Mouse (Mus musculus) neural tube, embryonic 15.5 days (tissue): ENCODE data around the gene Pacsin1. TPM values are rescaled to one million over a fixed set of nuclear protein-coding genes. Genes with fewer than 3 reads are reported as not detected.

Experiments used
- ATAC-seq: fragments of 200-750 bp; cut with Nextera tagmentation; 2 replicates; pipeline ENCODE4 v1.8.0; 2017; ENCODE audit warnings: mild to moderate bottlenecking, moderate TSS enrichment, moderate library complexity; ENCODE audit not compliant: low FRiP score
- H3K27ac ChIP-seq: fragments of 300-500 bp; sonication (generic); replicated peaks from 2 replicates; pipeline ENCODE4 v1.5.1; 2015; ENCODE audit warnings: mild to moderate bottlenecking, inconsistent platforms
- H3K27me3 ChIP-seq: fragments of 300-500 bp; sonication (generic); replicated peaks from 2 replicates; pipeline ENCODE4 v1.6.1; 2015; ENCODE audit warnings: inconsistent platforms
- H3K36me3 ChIP-seq: fragments of 300-500 bp; sonication (generic); 2 replicates; pipeline ENCODE4 v1.6.1; 2015; ENCODE audit warnings: inconsistent platforms
- H3K4me1 ChIP-seq: fragments of 300-500 bp; sonication (generic); 2 replicates; pipeline ENCODE4 v1.6.1; 2015; ENCODE audit warnings: inconsistent platforms
- H3K4me2 ChIP-seq: fragments of 300-500 bp; sonication (generic); 2 replicates; pipeline ENCODE4 v1.6.1; 2015; ENCODE audit warnings: inconsistent platforms, mild to moderate bottlenecking, moderate library complexity
- H3K4me3 ChIP-seq: fragments of 300-500 bp; sonication (generic); replicated peaks from 2 replicates; pipeline ENCODE4 v1.5.1; 2015; ENCODE audit warnings: mild to moderate bottlenecking, inconsistent platforms
- H3K9ac ChIP-seq: fragments of 300-500 bp; sonication (generic); replicated peaks from 2 replicates; pipeline ENCODE4 v1.6.1; 2015; ENCODE audit warnings: mild to moderate bottlenecking, inconsistent platforms
- H3K9me3 ChIP-seq: fragments of 300-500 bp; sonication (generic); replicated peaks from 2 replicates; pipeline ENCODE4 v1.6.1; 2016; ENCODE audit warnings: inconsistent platforms
- WGBS: fragments of 180-500 bp; shearing (Covaris S2); methylation state at CpG from one replicate; pipeline ENCODE4 v1.1.7; 2015; ENCODE audit warnings: mixed read lengths; 5-methylcytosine and 5-hydroxymethylcytosine counted together
- polyA plus RNA-seq: library from polyadenylated mRNA; unstranded; fragments of >200 nt; fragmentation: Nextera tagmentation; extraction: Ambion mirVana; gene quantifications from 2 replicates; pipeline ENCODE4 v1.2.1, GENCODE M21; 2015

The Pacsin1 gene
- polyA plus RNA-seq, 1 experiment from 2014 or later, result 66.7 TPM

DNA sequence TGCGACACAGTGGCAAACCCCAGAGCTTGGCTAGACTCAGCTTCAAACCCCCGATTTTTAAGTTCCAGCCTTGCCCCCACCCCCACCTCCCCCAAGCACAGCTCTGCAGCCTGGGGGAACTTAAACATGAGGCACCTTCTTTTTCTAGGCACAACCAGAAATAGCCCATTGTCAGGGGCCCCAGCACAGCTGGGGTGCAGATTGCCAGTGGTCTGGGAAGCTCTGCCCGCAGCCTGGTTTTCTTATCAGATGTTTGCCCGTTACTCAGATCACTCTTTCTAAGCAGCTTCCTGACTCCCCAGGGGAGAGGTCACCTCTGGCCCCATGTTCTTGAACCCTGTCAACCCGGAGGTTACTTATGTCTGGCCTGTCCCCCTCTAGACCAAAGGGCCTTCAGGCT, 1.1 kb downstream of the Pacsin1 start:
- Histone ChIP-seq H3K9me3 (no peaks in the 10 kb centered on the region), H3K27me3 (no peaks in the 10 kb centered on the region), H3K9ac (peak overlapping the region; percentile 81), H3K4me1 (peaks cover 29% of the 10 kb centered on the region), H3K27ac (peak overlapping the region; percentile 77), H3K4me2 (peak overlapping the region; percentile 73), H3K4me3 (peak overlapping the region; percentile 69), H3K36me3 (no peaks in the 10 kb centered on the region)
- no peak for ATAC-seq
- WGBS, result 23% methylated on average over 5 of the region's 5 CpGs

DNA sequence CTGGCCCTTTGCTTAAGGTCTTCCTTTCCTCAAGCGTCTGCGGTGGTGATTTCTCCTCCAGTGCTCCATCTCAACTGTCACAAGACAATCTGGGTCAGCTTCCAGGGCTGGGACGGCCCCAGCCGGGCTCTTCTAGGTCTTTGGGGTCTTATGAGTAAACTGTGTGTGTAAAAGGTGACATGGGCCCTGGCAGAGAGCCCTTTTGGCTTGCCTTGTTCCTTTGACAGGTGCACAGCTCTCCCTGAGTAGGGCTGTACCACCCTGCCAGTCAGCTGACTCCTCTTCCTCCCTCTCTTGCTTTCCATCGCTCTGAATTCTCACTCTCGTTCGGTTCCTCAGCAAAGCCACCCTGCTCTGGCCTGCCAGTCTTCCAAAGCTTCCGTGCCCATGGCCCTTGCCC, 1.8 kb downstream of the Pacsin1 start:
- 73% methylated on average over 8 of the region's 8 CpGs for WGBS
- H3K27me3 ChIP-seq, result no peaks in the 10 kb centered on the region
- H3K4me1 ChIP-seq, result peaks cover 29% of the 10 kb centered on the region
- H3K27ac ChIP-seq, result no peak overlapping the region
- no peaks in the 10 kb centered on the region for H3K36me3 ChIP-seq
- H3K4me2 ChIP-seq, result peak overlapping the region; percentile 73
- H3K4me3 ChIP-seq, result no peak overlapping the region
- H3K9ac ChIP-seq, result no peak overlapping the region
- ATAC-seq, result no peak
- H3K9me3 ChIP-seq, result no peaks in the 10 kb centered on the region

DNA sequence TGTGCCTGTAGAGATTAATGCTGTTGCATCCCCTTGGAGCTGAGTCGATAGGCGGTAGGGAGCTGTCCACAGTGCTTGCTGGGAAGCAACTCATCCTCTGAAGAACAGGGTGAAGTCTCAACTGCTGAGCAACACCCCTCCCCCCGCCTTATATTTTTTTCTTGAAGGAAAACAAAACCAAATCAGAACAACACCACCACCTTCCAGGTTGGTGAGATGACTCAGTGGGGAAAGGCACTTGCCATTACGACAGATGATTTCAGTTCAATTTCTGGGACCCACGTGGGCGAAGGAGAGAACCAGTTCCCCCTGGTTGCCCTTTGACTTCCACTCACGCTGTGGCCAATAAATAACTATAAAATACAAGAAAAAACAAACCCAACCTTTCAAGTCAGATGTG, 3.5 kb downstream of the Pacsin1 start:
- Histone ChIP-seq H3K36me3 (no peaks in the 10 kb centered on the region), H3K9ac (no peak overlapping the region), H3K4me1 (peaks cover 29% of the 10 kb centered on the region), H3K9me3 (no peaks in the 10 kb centered on the region), H3K4me3 (no peak overlapping the region), H3K4me2 (no peak overlapping the region), H3K27ac (no peak overlapping the region), H3K27me3 (no peaks in the 10 kb centered on the region)
- WGBS, result 80% methylated on average over 7 of the region's 7 CpGs
- ATAC-seq, result no peak

DNA sequence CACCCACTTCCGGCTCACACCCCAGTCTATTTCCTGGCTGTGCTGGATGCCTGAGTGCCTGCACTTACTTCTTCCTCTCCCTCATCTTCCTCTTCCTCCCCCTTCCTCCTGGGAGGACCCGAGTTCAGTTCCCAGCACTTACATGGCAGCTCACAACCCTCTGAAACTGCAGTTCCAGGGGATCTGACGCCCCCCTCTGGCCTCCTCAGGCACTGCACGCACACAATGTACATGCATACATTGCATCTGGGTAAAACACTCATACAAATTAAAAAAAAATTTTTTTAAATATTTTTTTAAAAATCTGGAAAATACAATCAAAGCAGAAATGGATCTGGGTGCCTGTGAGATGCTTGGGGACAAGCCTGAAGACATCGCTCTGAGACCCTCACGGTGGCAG, 16.4 kb downstream of the Pacsin1 start:
- 83% methylated on average over 6 of the region's 6 CpGs for WGBS
- Histone ChIP-seq H3K27ac (no peak overlapping the region), H3K4me2 (no peak overlapping the region), H3K36me3 (no peaks in the 10 kb centered on the region), H3K27me3 (no peaks in the 10 kb centered on the region), H3K9me3 (no peaks in the 10 kb centered on the region), H3K4me3 (no peak overlapping the region), H3K4me1 (no peaks in the 10 kb centered on the region), H3K9ac (no peak overlapping the region)
- ATAC-seq, result no peak

DNA sequence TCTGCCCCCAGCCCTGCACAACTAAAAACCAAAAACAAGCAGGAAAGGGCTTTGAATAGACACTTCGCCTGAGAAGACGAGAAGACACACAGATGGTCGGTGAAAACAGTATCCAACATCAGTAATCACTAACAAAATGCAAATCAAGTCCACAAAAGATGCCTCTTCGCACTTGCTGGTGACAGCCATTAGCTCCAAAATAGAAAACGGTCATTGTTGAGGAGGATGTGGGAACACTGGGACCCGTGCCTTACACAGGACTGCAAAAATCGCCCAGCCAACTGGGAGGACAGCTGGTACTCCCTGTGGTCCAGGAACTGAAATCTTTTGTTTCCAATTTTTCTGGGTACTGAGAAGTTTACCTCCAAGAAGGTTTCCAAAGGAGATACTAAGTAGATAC, 18.6 kb downstream of the Pacsin1 start:
- 40% methylated on average over 7 of the region's 7 CpGs for WGBS
- ATAC-seq, result no peak
- no peak overlapping the region for H3K9ac ChIP-seq

DNA sequence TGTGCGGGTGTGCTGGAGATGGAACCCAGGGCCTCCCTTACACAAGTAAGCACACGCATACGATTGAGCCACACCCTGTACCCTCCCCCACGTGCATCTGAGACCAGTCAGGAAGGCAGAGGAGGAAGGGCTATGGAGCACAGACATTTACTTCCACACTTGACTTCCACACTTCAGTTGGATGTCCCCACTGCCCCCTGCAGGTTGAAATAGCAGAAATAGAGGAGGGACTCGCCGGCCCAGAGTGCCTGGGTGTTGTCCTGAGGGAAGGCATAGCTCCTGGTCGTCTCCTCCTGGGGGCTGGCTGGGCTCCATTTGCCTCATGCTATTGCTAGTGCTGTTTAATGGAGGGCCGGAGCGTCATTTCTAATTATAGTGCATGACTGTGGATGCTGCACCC, 20.1 kb downstream of the Pacsin1 start:
- H3K4me2 ChIP-seq, result no peak overlapping the region
- no peaks in the 10 kb centered on the region for H3K27me3 ChIP-seq
- H3K4me1 ChIP-seq, result peaks cover 16% of the 10 kb centered on the region
- H3K27ac ChIP-seq, result no peak overlapping the region
- no peak overlapping the region for H3K4me3 ChIP-seq
- WGBS, result 56% methylated on average over 9 of the region's 9 CpGs
- no peaks in the 10 kb centered on the region for H3K9me3 ChIP-seq
- no peak for ATAC-seq
- no peak overlapping the region for H3K9ac ChIP-seq
- H3K36me3 ChIP-seq, result no peaks in the 10 kb centered on the region

More for the DNA sequence above, 18.6 kb downstream of the Pacsin1 start:
- Histone ChIP-seq H3K4me1 (peaks cover 5% of the 10 kb centered on the region), H3K4me2 (no peak overlapping the region), H3K9me3 (no peaks in the 10 kb centered on the region), H3K4me3 (no peak overlapping the region), H3K27me3 (no peaks in the 10 kb centered on the region), H3K27ac (no peak overlapping the region), H3K36me3 (no peaks in the 10 kb centered on the region)

DNA sequence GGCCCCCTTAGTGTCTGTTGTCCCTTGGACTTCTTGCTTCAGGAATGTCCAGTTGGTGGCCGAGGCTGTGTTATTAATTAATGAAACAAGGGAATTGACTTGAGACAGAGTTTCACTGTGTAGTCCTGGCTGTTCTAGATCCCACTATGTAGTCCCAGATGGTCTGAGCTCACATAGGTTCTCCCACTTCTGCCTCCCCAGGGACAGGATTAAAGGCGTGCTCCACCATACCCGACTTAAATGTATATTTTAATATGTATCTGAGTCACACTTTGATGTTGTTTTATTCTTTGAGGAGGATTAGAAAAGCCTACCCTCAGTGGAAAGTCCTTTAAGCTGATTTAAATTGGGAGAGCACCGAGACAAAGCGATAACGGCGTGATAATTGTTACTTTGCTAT, 21.0 kb downstream of the Pacsin1 start:
- ATAC-seq, result no peak
- 73% methylated on average over 7 of the region's 7 CpGs for WGBS
- Histone ChIP-seq H3K36me3 (no peaks in the 10 kb centered on the region), H3K4me2 (no peak overlapping the region), H3K9ac (no peak overlapping the region), H3K9me3 (no peaks in the 10 kb centered on the region), H3K4me1 (peaks cover 16% of the 10 kb centered on the region), H3K27ac (no peak overlapping the region), H3K4me3 (no peak overlapping the region), H3K27me3 (no peaks in the 10 kb centered on the region)

DNA sequence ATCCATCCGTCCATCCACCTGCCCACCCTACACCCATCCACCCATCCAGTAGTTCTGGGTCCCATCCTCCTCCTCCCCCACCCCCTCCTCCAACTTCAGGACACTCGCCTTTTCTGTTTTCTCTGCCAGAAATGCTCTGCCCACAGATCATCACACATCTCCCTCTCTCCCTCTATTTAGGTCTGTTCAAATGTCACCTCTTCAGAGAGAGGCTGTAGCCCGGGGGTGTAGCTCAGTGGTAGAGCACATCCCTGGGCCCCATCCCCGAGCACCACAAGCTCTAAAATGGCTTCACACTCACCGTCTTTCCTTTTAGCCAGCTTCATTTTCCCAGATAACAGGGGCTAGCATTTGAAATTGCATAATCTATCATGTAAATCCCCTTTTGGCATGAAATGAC, 22.4 kb downstream of the Pacsin1 start:
- no peak overlapping the region for H3K4me2 ChIP-seq
- ATAC-seq, result no peak
- WGBS, result 86% methylated on average over 5 of the region's 5 CpGs
- H3K36me3 ChIP-seq, result no peaks in the 10 kb centered on the region
- H3K4me3 ChIP-seq, result no peak overlapping the region
- peaks cover 16% of the 10 kb centered on the region for H3K4me1 ChIP-seq
- peak overlapping the region; percentile 75; the same call in 1 of the 2 replicates for H3K27ac ChIP-seq
- H3K27me3 ChIP-seq, result no peaks in the 10 kb centered on the region
- H3K9me3 ChIP-seq, result no peaks in the 10 kb centered on the region
- H3K9ac ChIP-seq, result no peak overlapping the region

DNA sequence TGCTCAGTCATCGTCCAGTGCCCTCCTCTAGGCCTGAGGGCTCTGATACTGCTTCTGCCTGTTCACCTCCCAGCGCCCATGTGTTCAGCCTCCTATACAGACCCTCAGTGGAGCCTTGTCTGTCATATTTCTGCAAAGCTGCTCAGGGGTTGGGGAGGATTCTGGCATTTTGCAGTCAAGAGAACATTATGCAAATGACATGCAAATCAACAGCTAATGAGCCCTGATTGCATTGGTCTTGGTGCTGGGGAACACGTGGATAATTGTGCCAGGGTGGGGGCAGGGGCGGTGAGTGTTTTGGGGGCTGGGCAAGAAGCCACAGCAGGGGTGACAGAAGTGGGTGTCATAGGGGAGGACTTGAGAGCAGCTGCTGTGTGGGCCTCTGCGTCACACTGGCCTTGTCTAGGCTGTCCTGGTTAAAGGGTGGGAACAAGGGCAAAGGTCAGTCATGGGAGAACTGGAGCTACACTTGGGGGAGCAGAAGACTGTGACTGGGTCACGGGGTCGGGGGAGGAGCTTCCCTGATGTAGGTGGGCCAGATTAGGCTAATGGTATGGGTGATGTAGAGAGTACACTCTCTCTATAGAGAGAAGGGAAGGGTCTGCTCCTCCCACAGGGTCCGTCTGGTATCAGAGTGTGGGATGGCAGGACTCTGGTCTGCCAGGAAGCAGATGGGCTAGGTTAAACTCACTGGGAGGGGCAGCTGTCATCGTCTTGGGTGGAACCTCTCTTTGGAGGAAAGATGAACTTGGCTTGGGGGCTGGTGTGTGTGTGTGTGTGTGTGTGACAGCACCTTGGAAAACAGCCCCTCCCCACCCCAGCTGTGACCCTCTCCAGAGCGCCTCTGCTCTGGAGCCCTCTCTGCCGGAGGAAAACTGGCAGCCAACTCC, 23.9 kb downstream of the Pacsin1 start:
- H3K9ac ChIP-seq, result peak overlapping the region; percentile 2; the same call in 1 of the 2 replicates
- peaks cover 16% of the 10 kb centered on the region for H3K4me1 ChIP-seq
- no peak overlapping the region for H3K4me3 ChIP-seq
- WGBS, result 23% methylated on average over 11 of the region's 11 CpGs
- no peaks in the 10 kb centered on the region for H3K27me3 ChIP-seq
- no peaks in the 10 kb centered on the region for H3K9me3 ChIP-seq
- H3K4me2 ChIP-seq, result no peak overlapping the region
- H3K27ac ChIP-seq, result peak overlapping the region; percentile 75
- H3K36me3 ChIP-seq, result no peaks in the 10 kb centered on the region
- peak; percentile 56; the same call in 1 of the 2 replicates for ATAC-seq

DNA sequence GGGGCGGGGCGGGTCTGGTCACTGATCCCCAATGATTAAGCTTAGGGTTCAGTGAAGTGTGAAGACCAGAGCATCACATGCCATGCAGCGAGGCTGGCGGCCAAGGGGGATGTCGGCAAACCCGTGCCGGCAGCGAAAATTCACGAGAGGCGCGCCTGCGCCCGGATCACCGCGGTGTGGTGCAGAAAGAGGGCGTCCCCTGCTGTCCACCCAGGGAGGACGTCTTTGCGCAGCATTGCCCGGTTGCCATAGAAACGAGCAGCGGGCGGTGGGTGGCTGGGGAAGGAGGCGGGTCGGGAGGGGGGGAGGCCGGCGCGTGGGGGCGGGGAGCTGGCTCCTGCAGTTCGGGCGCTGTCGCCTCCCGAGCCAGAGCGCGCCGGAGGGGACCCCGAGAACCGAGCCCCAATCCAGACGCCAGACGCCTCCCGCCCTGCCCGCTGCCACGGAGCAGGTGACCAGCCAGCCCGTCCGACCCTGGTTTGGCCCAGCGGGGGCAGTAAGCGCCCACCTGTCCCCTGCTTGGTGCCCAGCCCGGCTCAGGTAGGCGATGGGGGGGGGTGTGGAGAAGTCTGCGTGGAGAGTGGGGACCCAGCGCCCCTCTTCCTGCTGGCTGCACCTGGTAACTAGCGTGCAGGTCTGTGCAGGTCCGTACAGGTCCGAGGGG, 29.7 kb downstream of the Pacsin1 start:
- Histone ChIP-seq H3K4me1 (peaks cover 28% of the 10 kb centered on the region), H3K36me3 (no peaks in the 10 kb centered on the region), H3K9me3 (no peaks in the 10 kb centered on the region), H3K9ac (peak overlapping the region; percentile 84), H3K4me2 (peak overlapping the region; percentile 97), H3K4me3 (peak overlapping the region; percentile 65), H3K27ac (peak overlapping the region; percentile 61; the same call in 1 of the 2 replicates), H3K27me3 (no peaks in the 10 kb centered on the region)
- peak; percentile 68 for ATAC-seq
- WGBS, result under 1% methylated on average over 41 of the region's 53 CpGs

DNA sequence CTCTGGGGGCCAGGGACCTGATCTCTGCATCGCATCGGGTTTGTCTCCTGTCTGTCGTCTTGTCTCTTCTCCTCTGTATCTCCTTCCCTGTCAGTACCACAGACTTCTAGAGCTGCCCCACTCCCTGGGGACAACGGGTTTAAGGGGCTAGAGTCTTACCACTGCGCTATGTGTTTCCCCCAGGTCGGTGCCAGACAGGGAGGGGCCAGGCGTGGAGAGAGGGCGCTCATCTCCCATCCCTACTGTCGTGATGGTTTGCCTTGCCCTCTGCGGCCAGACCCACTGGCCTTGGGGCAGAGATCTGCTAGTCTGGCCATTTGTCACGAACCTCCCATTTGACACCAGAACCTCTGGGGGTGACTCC, 30.2 kb downstream of the Pacsin1 start:
- H3K4me3 ChIP-seq, result peak overlapping the region; percentile 65
- peak overlapping the region; percentile 84 for H3K9ac ChIP-seq
- peak overlapping the region; percentile 97 for H3K4me2 ChIP-seq
- H3K4me1 ChIP-seq, result peaks cover 27% of the 10 kb centered on the region
- H3K27me3 ChIP-seq, result no peaks in the 10 kb centered on the region
- peak; percentile 62 for ATAC-seq
- WGBS, result under 1% methylated on average over 11 of the region's 11 CpGs
- H3K27ac ChIP-seq, result peak overlapping the region; percentile 61; the same call in 1 of the 2 replicates
- no peaks in the 10 kb centered on the region for H3K36me3 ChIP-seq
- no peaks in the 10 kb centered on the region for H3K9me3 ChIP-seq

DNA sequence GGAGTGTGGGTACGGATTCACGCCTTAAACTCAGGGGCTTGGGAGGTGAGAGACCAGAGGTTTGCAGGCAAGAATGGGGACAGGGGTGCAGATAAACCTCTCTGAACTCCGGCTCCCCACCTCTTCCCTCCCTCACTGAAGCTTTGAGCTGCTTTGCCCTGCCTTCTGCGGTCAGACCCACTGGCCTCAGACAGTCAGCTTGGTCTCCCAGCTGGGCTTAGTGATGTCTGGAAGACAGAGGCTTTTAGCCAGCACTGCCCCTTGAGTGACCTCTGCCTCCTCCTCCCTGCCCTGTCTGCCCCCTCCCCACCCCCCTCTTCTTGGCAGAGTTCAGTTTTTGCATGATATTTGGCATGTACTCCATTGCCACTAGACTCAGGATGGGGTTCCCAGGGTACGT, 31.1 kb downstream of the Pacsin1 start:
- H3K9me3 ChIP-seq, result no peaks in the 10 kb centered on the region
- peak overlapping the region; percentile 84 for H3K9ac ChIP-seq
- H3K36me3 ChIP-seq, result no peaks in the 10 kb centered on the region
- H3K4me1 ChIP-seq, result peaks cover 27% of the 10 kb centered on the region
- H3K4me2 ChIP-seq, result peak overlapping the region; percentile 97
- H3K27ac ChIP-seq, result no peak overlapping the region
- no peaks in the 10 kb centered on the region for H3K27me3 ChIP-seq
- ATAC-seq, result no peak
- 42% methylated on average over 5 of the region's 5 CpGs for WGBS
- H3K4me3 ChIP-seq, result peak overlapping the region; percentile 65
